Mouse (Mus musculus): Measurements from ENCODE around the gene Ing5. TPM values are rescaled to one million over a fixed set of nuclear protein-coding genes. Genes with fewer than 3 reads are reported as not detected.

Ing5 gene
- polyA plus RNA-seq, 1 experiment: 3.3 TPM

GRCm38 (mm10) chr1:93769901-93770300 lies 33.9 kb upstream of the Ing5 start:
- no peak overlapping the region for H3K4me3 ChIP-seq
- TF ChIP-seq USF1 (IDR thresholded peaks at IDR 0.05; ENCODE audit: low read depth) (no peak), CEBPB (IDR thresholded peaks at IDR 0.05; ENCODE audit: insufficient read depth, poor library complexity, severe bottlenecking) (no peak), TCF3 (IDR thresholded peaks at IDR 0.05; ENCODE audit: insufficient read length, low read depth) (no peak), REST (IDR thresholded peaks at IDR 0.05; ENCODE audit: insufficient read depth, insufficient read length) (no peak), MYOG (IDR thresholded peaks at IDR 0.05; ENCODE audit: control insufficient read depth in 1 of 3, insufficient read depth in 1 of 3, insufficient read length in 2 of 3, low read depth in 2 of 3) (no peak), MYOD1 (IDR thresholded peaks at IDR 0.05; ENCODE audit: control insufficient read depth in 1 of 3, insufficient read length in 2 of 3, low read depth in 2 of 3) (no peak), SRF (IDR thresholded peaks at IDR 0.05; ENCODE audit: control insufficient read depth, insufficient read length, low read depth) (no peak), POLR2AphosphoS2 (IDR thresholded peaks at IDR 0.05; ENCODE audit: insufficient read length, low read depth) (no peak), MAX (IDR thresholded peaks at IDR 0.05; ENCODE audit: low read depth) (no peak), POLR2A (IDR thresholded peaks at IDR 0.05; ENCODE audit: insufficient read length, low read depth) (no peak), TCF12 (IDR thresholded peaks at IDR 0.05; ENCODE audit: insufficient read depth, poor library complexity, severe bottlenecking) (no peak), E2F4 (IDR thresholded peaks at IDR 0.05; ENCODE audit: insufficient read depth) (no peak)
- peaks cover 14% of the 10 kb centered on the region for H3K36me3 ChIP-seq (ENCODE audit: control insufficient read depth, insufficient read depth)

GRCm38 (mm10) chr1:93776686-93777085 lies 27.1 kb upstream of the Ing5 start:
- no peak overlapping the region for H3K4me2 ChIP-seq (ENCODE audit: low read depth)
- H3ac ChIP-seq (ENCODE audit: control insufficient read depth, insufficient read length): no peak overlapping the region
- H3K79me2 ChIP-seq (ENCODE audit: control insufficient read depth, insufficient read depth): no peaks in the 10 kb centered on the region
- no peak for TF ChIP-seq SRF (IDR thresholded peaks at IDR 0.05; ENCODE audit: control insufficient read depth, insufficient read length, low read depth)
- TF ChIP-seq MYOG (IDR thresholded peaks at IDR 0.05; ENCODE audit: control insufficient read depth in 1 of 3, insufficient read depth in 1 of 3, insufficient read length in 2 of 3, low read depth in 2 of 3): no peak
- H3K27me3 ChIP-seq (ENCODE audit: control insufficient read depth, insufficient read depth, insufficient read length): no peaks in the 10 kb centered on the region
- peaks cover 48% of the 10 kb centered on the region for H3K36me3 ChIP-seq (ENCODE audit: control insufficient read depth, insufficient read depth)
- H3K4me3 ChIP-seq: no peak overlapping the region

More at GRCm38 (mm10) chr1:93769901-93770300, 33.9 kb upstream of the Ing5 start:
- Histone ChIP-seq H3K79me2 (ENCODE audit: control insufficient read depth, insufficient read depth) (peaks cover 33% of the 10 kb centered on the region), H3K4me2 (ENCODE audit: low read depth) (no peak overlapping the region), H3K27me3 (ENCODE audit: control insufficient read depth, insufficient read depth, insufficient read length) (no peaks in the 10 kb centered on the region), H3ac (ENCODE audit: control insufficient read depth, insufficient read length) (no peak overlapping the region)

- no peak overlapping the region for H3K4me3 ChIP-seq
- H3K27me3 ChIP-seq (ENCODE audit: control insufficient read depth, insufficient read depth, insufficient read length): no peaks in the 10 kb centered on the region
- no peak overlapping the region for H3K4me2 ChIP-seq (ENCODE audit: low read depth)
- H3ac ChIP-seq (ENCODE audit: control insufficient read depth, insufficient read length): no peak overlapping the region
- TF ChIP-seq MYOD1 (IDR thresholded peaks at IDR 0.05; ENCODE audit: control insufficient read depth in 1 of 3, insufficient read length in 2 of 3, low read depth in 2 of 3): no peak
- no peak for TF ChIP-seq MYOG (IDR thresholded peaks at IDR 0.05; ENCODE audit: control insufficient read depth in 1 of 3, insufficient read depth in 1 of 3, insufficient read length in 2 of 3, low read depth in 2 of 3)
- TF ChIP-seq POLR2A (IDR thresholded peaks at IDR 0.05; ENCODE audit: insufficient read length, low read depth): no peak
- TF ChIP-seq SRF (IDR thresholded peaks at IDR 0.05; ENCODE audit: control insufficient read depth, insufficient read length, low read depth): no peak
- peaks cover 39% of the 10 kb centered on the region for H3K36me3 ChIP-seq (ENCODE audit: control insufficient read depth, insufficient read depth)
- H3K79me2 ChIP-seq (ENCODE audit: control insufficient read depth, insufficient read depth): no peaks in the 10 kb centered on the region
Measured at GRCm38 (mm10) chr1:93786912-93787311, 16.9 kb upstream of the Ing5 start.

- H3ac ChIP-seq (ENCODE audit: control insufficient read depth, insufficient read length): no peak overlapping the region
- no peaks in the 10 kb centered on the region for H3K27me3 ChIP-seq (ENCODE audit: control insufficient read depth, insufficient read depth, insufficient read length)
- no peak overlapping the region for H3K4me3 ChIP-seq
- peaks cover 27% of the 10 kb centered on the region for H3K36me3 ChIP-seq (ENCODE audit: control insufficient read depth, insufficient read depth)
- no peaks in the 10 kb centered on the region for H3K79me2 ChIP-seq (ENCODE audit: control insufficient read depth, insufficient read depth)
- TF ChIP-seq USF1 (IDR thresholded peaks at IDR 0.05; ENCODE audit: low read depth) (no peak), TCF12 (IDR thresholded peaks at IDR 0.05; ENCODE audit: insufficient read depth, poor library complexity, severe bottlenecking) (no peak), TCF3 (IDR thresholded peaks at IDR 0.05; ENCODE audit: insufficient read length, low read depth) (no peak), SRF (IDR thresholded peaks at IDR 0.05; ENCODE audit: control insufficient read depth, insufficient read length, low read depth) (no peak), POLR2A (IDR thresholded peaks at IDR 0.05; ENCODE audit: insufficient read length, low read depth) (no peak), CEBPB (IDR thresholded peaks at IDR 0.05; ENCODE audit: insufficient read depth, poor library complexity, severe bottlenecking) (no peak), REST (IDR thresholded peaks at IDR 0.05; ENCODE audit: insufficient read depth, insufficient read length) (no peak), MYOD1 (IDR thresholded peaks at IDR 0.05; ENCODE audit: control insufficient read depth in 1 of 3, insufficient read length in 2 of 3, low read depth in 2 of 3) (no peak), MYOG (IDR thresholded peaks at IDR 0.05; ENCODE audit: control insufficient read depth in 1 of 3, insufficient read depth in 1 of 3, insufficient read length in 2 of 3, low read depth in 2 of 3) (no peak), MAX (IDR thresholded peaks at IDR 0.05; ENCODE audit: low read depth) (no peak), POLR2AphosphoS2 (IDR thresholded peaks at IDR 0.05; ENCODE audit: insufficient read length, low read depth) (no peak), E2F4 (IDR thresholded peaks at IDR 0.05; ENCODE audit: insufficient read depth) (no peak)
- no peak overlapping the region for H3K4me2 ChIP-seq (ENCODE audit: low read depth)
Measured at GRCm38 (mm10) chr1:93794526-93794925, 9.2 kb upstream of the Ing5 start.

- TF ChIP-seq USF1 (IDR thresholded peaks at IDR 0.05; ENCODE audit: low read depth): no peak
- no peak for TF ChIP-seq MYOG (IDR thresholded peaks at IDR 0.05; ENCODE audit: control insufficient read depth in 1 of 3, insufficient read depth in 1 of 3, insufficient read length in 2 of 3, low read depth in 2 of 3)
- TF ChIP-seq MYOD1 (IDR thresholded peaks at IDR 0.05; ENCODE audit: control insufficient read depth in 1 of 3, insufficient read length in 2 of 3, low read depth in 2 of 3): no peak
- TF ChIP-seq E2F4 (IDR thresholded peaks at IDR 0.05; ENCODE audit: insufficient read depth): no peak
- no peak for TF ChIP-seq REST (IDR thresholded peaks at IDR 0.05; ENCODE audit: insufficient read depth, insufficient read length)
- no peak for TF ChIP-seq POLR2A (IDR thresholded peaks at IDR 0.05; ENCODE audit: insufficient read length, low read depth)
- TF ChIP-seq CEBPB (IDR thresholded peaks at IDR 0.05; ENCODE audit: insufficient read depth, poor library complexity, severe bottlenecking): no peak
- TF ChIP-seq SRF (IDR thresholded peaks at IDR 0.05; ENCODE audit: control insufficient read depth, insufficient read length, low read depth): no peak
- TF ChIP-seq POLR2AphosphoS2 (IDR thresholded peaks at IDR 0.05; ENCODE audit: insufficient read length, low read depth): no peak
- no peak for TF ChIP-seq MAX (IDR thresholded peaks at IDR 0.05; ENCODE audit: low read depth)
- no peak for TF ChIP-seq TCF12 (IDR thresholded peaks at IDR 0.05; ENCODE audit: insufficient read depth, poor library complexity, severe bottlenecking)
- no peak for TF ChIP-seq TCF3 (IDR thresholded peaks at IDR 0.05; ENCODE audit: insufficient read length, low read depth)
- Histone ChIP-seq H3ac (ENCODE audit: control insufficient read depth, insufficient read length) (no peak overlapping the region), H3K4me2 (ENCODE audit: low read depth) (no peak overlapping the region), H3K4me3 (no peak overlapping the region), H3K36me3 (ENCODE audit: control insufficient read depth, insufficient read depth) (peaks cover 32% of the 10 kb centered on the region), H3K27me3 (ENCODE audit: control insufficient read depth, insufficient read depth, insufficient read length) (no peaks in the 10 kb centered on the region), H3K79me2 (ENCODE audit: control insufficient read depth, insufficient read depth) (peaks cover 8% of the 10 kb centered on the region)
Measured at GRCm38 (mm10) chr1:93795886-93796285, 7.9 kb upstream of the Ing5 start.
